Mouse (Mus musculus): ENCODE measurements around the gene Adam10.

Gene Adam10

GRCm38 (mm10) chr9:70794643-70795438 is 116.0 kb downstream of the Adam10 start:
- peak; percentile 32 for DNase-seq

DNA sequence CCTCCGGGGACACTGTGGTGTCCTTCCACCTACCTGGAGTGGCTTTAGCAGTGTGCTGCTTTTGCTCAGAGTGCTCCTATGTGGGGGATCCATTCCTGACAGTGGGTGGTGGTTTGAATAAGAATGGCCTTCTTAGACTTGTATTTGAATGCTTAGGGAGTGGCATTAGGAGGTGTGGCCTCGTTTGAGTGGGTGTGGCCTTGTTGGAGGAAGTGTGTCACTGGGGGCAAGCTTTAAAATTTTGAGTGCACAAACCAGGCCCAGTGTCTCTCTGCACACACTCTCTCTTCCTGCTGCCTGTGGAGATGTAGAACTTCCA is 116.6 kb downstream of the Adam10 start:
- no peak for DNase-seq

DNA sequence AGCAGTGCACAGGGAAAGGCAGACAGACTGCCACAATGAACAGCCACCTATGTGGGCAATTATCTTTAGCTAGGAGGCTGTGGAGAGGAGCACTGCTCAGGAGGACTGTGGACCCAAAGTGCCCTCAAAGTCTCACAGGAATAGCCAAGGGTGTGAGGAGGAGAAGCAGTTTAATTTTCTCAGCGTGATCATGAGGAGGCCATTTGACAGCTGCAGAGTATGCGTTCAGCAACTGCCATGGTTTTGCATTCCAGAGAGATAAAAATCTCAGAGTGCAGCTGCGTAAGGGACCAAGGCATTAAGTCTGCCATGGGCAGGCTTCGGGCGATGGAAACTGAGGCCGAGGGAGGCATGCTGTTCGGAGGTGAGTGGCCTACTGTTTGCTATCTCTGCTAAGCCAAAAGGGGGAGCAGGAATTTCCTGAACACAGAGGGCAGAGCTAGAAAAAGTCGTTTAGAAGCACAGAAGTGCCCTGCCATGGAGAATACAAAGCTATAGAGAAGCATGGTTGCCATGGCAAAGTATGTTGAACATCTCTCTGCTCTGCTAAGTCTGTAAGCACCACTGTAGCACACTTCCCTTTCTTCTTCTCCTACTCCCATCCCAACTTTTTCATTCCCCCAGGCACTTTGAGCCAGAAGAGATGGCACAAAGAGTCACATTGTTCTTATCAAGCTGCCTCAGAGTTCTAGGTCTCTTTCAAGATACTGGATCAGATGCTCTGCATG is 122.0 kb downstream of the Adam10 start:
- DNase-seq: no peak

GRCm38 (mm10) chr9:70801761-70802160 is 123.0 kb downstream of the Adam10 start:
- no peak for DNase-seq

- no peak for DNase-seq
These were observed 124.0 kb downstream of the Adam10 start for GRCm38 (mm10) chr9:70802816-70803215.

DNA sequence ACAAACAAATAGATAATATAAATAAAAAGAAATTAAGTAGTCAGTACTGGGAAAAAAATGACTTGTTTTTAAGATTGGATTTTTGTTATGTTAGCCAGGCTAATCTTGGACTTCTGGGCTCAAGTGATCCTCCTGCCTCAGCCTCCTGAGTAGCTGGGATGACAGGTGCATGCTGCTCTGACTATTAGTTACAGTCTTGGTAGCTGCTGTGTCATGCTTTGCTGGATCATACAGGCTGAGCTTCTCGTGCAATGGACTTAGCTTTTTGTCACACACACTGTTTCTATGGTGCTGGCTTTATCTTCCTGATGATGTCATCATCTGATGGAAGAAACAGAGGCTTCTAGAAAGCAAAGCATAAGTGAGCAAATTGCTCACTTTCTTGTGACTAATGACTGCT is 127.3 kb downstream of the Adam10 start:
- no peak for DNase-seq

DNA sequence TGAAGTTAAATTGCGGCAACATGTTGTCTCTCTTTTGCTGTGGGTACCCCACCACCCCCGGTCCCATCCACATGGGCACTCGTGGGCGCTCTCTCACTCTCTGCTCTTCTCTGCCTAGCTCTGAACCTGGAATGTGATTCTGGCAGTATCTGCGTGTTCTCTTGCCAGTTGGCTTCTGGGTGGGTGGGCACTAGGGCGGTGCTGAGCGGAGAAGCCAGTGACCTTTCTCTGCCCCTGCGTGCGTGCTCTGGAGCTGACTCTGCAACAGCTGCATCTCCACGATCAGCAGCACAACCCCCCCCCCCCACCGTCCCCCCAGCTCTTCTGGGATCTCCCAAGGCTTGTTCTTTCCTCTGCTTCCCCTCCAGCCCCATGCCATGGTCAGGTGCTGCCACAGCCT is 128.9 kb downstream of the Adam10 start:
- no peak for DNase-seq

- DNase-seq: no peak
These were observed 133.8 kb downstream of the Adam10 start for GRCm38 (mm10) chr9:70812551-70812950.

DNA sequence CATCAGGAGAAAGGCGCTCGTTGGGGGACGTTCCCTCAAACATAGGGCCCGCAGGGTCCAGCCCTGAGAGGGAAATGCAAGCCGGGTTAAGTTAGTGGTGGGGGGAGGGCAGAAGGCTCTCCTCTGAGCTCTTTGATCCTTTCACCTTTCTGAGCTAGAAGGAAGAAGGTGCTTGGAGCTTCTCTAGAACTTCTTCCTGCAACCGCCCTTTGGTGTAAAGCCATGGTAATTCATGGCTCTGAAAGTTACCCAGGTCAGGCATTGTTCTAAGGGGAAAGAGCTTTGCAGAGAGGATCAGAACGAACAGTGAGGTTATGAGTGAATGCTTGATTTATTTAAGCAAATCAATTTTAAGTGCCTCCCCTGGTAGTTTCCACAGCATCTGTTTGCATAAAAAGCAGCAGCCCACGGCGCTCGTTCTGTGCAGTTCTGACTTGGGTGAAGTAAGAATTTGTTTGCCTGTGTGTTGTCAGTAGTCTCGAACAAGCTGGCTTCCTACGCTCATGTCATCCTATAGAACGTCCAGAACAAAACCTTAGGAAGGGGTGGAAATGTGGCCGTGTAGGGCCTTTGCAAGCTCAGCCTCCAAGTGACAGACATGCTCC is 138.0 kb downstream of the Adam10 start:
- no peak for DNase-seq

DNA sequence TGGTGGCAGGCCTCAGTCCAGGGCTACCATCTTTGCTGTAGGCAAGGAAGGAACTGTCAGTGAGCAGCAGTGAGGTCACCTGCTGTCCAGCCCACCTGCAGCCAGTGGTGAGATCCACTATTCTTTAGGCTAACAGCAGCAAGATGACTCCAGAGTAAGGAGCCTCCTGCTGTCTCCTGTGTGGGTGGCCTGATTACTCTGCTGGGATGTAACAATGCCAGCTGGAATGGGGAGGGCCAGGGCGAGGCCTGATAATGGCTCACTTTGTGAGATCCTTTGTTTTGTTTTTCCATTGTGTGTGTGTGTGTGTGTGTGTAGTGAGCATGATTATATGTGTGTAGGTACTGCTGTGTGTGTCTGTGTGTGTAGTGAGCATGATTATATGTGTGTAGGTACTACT is 138.6 kb downstream of the Adam10 start:
- no peak for DNase-seq

DNA sequence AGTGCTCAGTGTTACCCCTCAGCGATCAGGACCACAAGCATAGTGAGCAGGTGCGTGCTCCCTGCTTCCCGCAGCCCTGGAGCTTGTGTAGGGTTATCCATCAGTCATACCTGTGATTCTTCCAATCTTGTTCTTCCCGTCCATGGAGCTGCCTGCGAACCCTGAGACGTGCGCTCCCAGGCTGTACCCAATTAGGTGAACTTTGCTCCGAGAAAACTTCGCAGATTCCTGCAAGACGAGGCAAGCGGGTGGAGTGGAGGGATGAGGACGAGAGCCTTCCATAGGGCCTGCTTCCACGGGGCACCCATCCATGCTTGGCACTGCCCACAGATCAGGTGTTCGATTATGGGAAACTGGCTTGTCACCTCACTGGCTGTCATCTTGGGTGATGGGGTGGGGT is 139.9 kb downstream of the Adam10 start:
- no peak for DNase-seq

DNA sequence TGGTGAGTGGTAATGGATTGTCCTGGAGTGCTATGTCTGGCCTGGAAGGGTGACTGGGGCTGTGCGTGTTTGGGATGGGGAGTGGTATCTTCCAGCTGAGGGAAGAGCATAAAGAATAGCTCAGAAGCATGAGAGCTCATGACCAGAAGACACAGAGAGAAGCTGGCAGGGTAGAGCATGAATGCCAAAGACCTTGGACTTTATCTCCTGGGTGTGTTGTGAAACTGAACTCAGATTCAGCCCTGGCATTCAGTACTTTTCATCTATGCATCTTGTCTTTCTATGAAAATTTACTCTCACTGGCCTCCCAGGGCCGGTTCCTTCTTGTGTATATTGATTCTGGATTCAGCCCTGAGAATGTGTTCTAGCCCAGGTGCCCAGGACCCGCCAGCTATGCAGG is 145.3 kb downstream of the Adam10 start:
- DNase-seq: no peak

- no peak for DNase-seq
These were observed 149.1 kb downstream of the Adam10 start for GRCm38 (mm10) chr9:70827911-70828310.

Data from kidney, postnatal 10 days (tissue).